Mouse (Mus musculus): ENCODE measurements around the gene E2f6.

DNA sequence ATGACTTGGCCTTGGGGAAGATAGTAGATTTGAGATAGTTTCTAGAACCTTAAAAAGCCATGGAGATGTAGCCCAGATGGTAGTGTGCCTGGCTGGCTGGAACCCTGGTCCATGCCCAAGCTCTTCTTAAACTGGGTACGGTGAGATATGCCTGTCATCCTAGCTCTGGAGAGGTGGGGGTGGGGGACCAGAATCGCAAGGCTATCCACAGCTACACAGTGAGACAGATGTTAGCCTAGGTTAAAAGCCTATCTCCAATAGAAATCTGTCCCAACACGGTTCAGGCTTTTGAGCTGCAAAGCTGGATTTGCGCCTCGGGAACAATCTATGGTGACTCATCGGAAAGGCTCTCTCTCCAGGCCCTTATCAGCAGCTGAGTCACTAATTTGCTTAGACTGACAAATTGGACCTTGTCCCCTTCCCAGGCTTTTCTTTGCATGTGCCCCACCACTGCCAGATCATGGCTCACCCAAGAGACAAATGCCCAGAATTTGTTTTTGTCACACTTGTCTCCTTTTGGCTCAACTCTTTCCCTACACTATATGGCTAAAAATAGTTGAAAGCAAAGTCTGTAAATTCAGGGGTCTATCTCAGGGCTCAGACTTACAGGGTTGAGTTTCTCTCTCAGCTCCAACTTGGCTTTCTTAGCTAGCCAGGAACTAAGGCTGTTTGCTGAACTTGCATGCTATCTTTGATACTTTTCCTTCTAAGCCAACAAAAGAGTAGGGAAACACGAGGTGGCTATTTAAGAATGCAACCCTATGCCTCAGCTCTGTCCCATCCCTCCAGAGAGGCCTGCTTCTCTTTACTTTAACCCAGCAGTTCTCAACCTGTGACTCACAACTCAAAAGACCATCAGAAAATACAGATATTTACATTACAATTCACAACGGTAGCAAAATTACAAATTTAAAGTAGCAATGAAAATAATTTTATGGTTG, 30.3 kb downstream of the E2f6 start:
- TF ChIP-seq GATA1 (IDR thresholded peaks at IDR 0.05; ENCODE audit: borderline replicate concordance, low read length) (no peak), FLI1 (IDR thresholded peaks at IDR 0.05; ENCODE audit: low read length) (no peak)

Measured in megakaryocyte, embryonic 14.5 days (primary cell).